Mouse (Mus musculus) midbrain, embryonic 10.5 days (tissue): ENCODE measurements around the gene Nek4. TPM values are rescaled to one million over a fixed set of nuclear protein-coding genes. Genes with fewer than 3 reads are reported as not detected.

ENCODE experiments used
- DNase-seq: peaks from one replicate; pipeline ENCODE4 v3.0.0-alpha.2; 2017; ENCODE audit warnings: low spot score
- H3K27ac ChIP-seq: fragments of 300-500 bp; sonication (generic); replicated peaks from 2 replicates; pipeline ENCODE4 v1.5.1; 2016; ENCODE audit warnings: mild to moderate bottlenecking
- H3K27me3 ChIP-seq: fragments of 300-500 bp; sonication (generic); 2 replicates; pipeline ENCODE4 v1.6.1; 2016; ENCODE audit warnings: low read depth, mild to moderate bottlenecking; ENCODE audit not compliant: poor library complexity, severe bottlenecking
- H3K36me3 ChIP-seq: fragments of 300-500 bp; sonication (generic); 2 replicates; pipeline ENCODE4 v1.6.1; 2016; ENCODE audit warnings: mild to moderate bottlenecking, moderate library complexity
- H3K4me1 ChIP-seq: fragments of 300-500 bp; sonication (generic); 2 replicates; pipeline ENCODE4 v1.6.1; 2016
- H3K4me3 ChIP-seq: fragments of 300-500 bp; sonication (generic); 2 replicates; pipeline ENCODE4 v1.5.1; 2016; ENCODE audit warnings: mild to moderate bottlenecking, moderate library complexity
- H3K9me3 ChIP-seq: fragments of 300-500 bp; sonication (generic); replicated peaks from 2 replicates; pipeline ENCODE4 v1.6.1; 2016; ENCODE audit warnings: mild to moderate bottlenecking
- WGBS: fragments of 180-500 bp; shearing (Covaris S2); methylation state at CpG from one replicate; pipeline ENCODE4 v1.1.7; 2016; 5-methylcytosine and 5-hydroxymethylcytosine counted together
- polyA plus RNA-seq: library from polyadenylated mRNA; unstranded; fragments of >200 nt; fragmentation: Nextera tagmentation; extraction: Ambion mirVana; gene quantifications from 2 replicates; pipeline ENCODE4 v1.2.1, GENCODE M21; 2016

The Nek4 gene
- 22.7 and 24.7 TPM in 2 replicates for polyA plus RNA-seq

GRCm38 (mm10) chr14:30951154-30951825 lies at the start of gene Nek4:
Nek4 (plus strand) TSS chr14:30951377.
- peaks cover 19% of the 10 kb centered on the region for H3K36me3 ChIP-seq
- no peaks in the 10 kb centered on the region for H3K27me3 ChIP-seq
- H3K27ac ChIP-seq: peak within 1 kb of the TSS; percentile 91
- peaks cover 15% of the 10 kb centered on the region for H3K4me1 ChIP-seq
- peak within 1 kb of the TSS; percentile 91 for H3K4me3 ChIP-seq
- no peaks in the 10 kb centered on the region for H3K9me3 ChIP-seq
- DNase-seq: peak; percentile 98
- WGBS: 1% methylated on average over 57 of the region's 57 CpGs

GRCm38 (mm10) chr14:30902628-30903027 lies 48.5 kb upstream of the Nek4 start:
- Histone ChIP-seq H3K27ac (no peak overlapping the region), H3K4me1 (peaks cover 6% of the 10 kb centered on the region; the same call in 1 of the 2 replicates), H3K9me3 (peaks cover 11% of the 10 kb centered on the region; the same call in 1 of the 2 replicates), H3K4me3 (no peak overlapping the region), H3K27me3 (no peaks in the 10 kb centered on the region), H3K36me3 (no peaks in the 10 kb centered on the region)
- no peak for DNase-seq
- WGBS: 93% methylated on average over 5 of the region's 5 CpGs

- 80% methylated on average over 3 of the region's 3 CpGs for WGBS
- H3K4me3 ChIP-seq: no peak overlapping the region
- no peak for DNase-seq
- H3K27me3 ChIP-seq: no peaks in the 10 kb centered on the region
- no peak overlapping the region for H3K27ac ChIP-seq
- peaks cover 6% of the 10 kb centered on the region; the same call in 1 of the 2 replicates for H3K4me1 ChIP-seq
- peaks cover 11% of the 10 kb centered on the region; the same call in 1 of the 2 replicates for H3K9me3 ChIP-seq
- H3K36me3 ChIP-seq: no peaks in the 10 kb centered on the region
Measured at GRCm38 (mm10) chr14:30903036-30903435, 48.1 kb upstream of the Nek4 start.

- Histone ChIP-seq H3K4me1 (peaks cover 6% of the 10 kb centered on the region; the same call in 1 of the 2 replicates), H3K36me3 (no peaks in the 10 kb centered on the region), H3K4me3 (no peak overlapping the region), H3K9me3 (peaks cover 8% of the 10 kb centered on the region; the same call in 1 of the 2 replicates), H3K27me3 (no peaks in the 10 kb centered on the region), H3K27ac (no peak overlapping the region)
- WGBS: 88% methylated on average over 8 of the region's 8 CpGs
- DNase-seq: no peak
Measured at GRCm38 (mm10) chr14:30904307-30904706, 46.9 kb upstream of the Nek4 start.

- Histone ChIP-seq H3K4me3 (no peak overlapping the region), H3K27ac (no peak overlapping the region), H3K36me3 (no peaks in the 10 kb centered on the region), H3K4me1 (no peaks in the 10 kb centered on the region), H3K27me3 (no peaks in the 10 kb centered on the region), H3K9me3 (no peaks in the 10 kb centered on the region)
- WGBS: 88% methylated on average over 6 of the region's 6 CpGs
- no peak for DNase-seq
Measured at GRCm38 (mm10) chr14:30906001-30906400, 45.2 kb upstream of the Nek4 start.

- DNase-seq: no peak
- no peak overlapping the region for H3K4me3 ChIP-seq
- 86% methylated on average over 3 of the region's 3 CpGs for WGBS
- H3K4me1 ChIP-seq: no peaks in the 10 kb centered on the region
- no peaks in the 10 kb centered on the region for H3K27me3 ChIP-seq
- H3K36me3 ChIP-seq: no peaks in the 10 kb centered on the region
- no peaks in the 10 kb centered on the region for H3K9me3 ChIP-seq
- H3K27ac ChIP-seq: no peak overlapping the region
Measured at GRCm38 (mm10) chr14:30907814-30908265, 43.3 kb upstream of the Nek4 start.

GRCm38 (mm10) chr14:30911141-30911540 lies 40.0 kb upstream of the Nek4 start:
- WGBS: 90% methylated on average over 8 of the region's 8 CpGs
- no peaks in the 10 kb centered on the region for H3K9me3 ChIP-seq
- H3K27me3 ChIP-seq: no peaks in the 10 kb centered on the region

GRCm38 (mm10) chr14:30912641-30913040 lies 38.5 kb upstream of the Nek4 start:
- H3K27me3 ChIP-seq: no peaks in the 10 kb centered on the region
- no peaks in the 10 kb centered on the region for H3K4me1 ChIP-seq
- no peak overlapping the region for H3K4me3 ChIP-seq
- H3K36me3 ChIP-seq: no peaks in the 10 kb centered on the region
- H3K9me3 ChIP-seq: no peaks in the 10 kb centered on the region
- DNase-seq: no peak
- H3K27ac ChIP-seq: no peak overlapping the region
- 80% methylated on average over 8 of the region's 8 CpGs for WGBS

More at GRCm38 (mm10) chr14:30911141-30911540, 40.0 kb upstream of the Nek4 start:
- Histone ChIP-seq H3K4me3 (no peak overlapping the region), H3K36me3 (no peaks in the 10 kb centered on the region), H3K4me1 (no peaks in the 10 kb centered on the region), H3K27ac (no peak overlapping the region)
- no peak for DNase-seq

- H3K27me3 ChIP-seq: no peaks in the 10 kb centered on the region
- H3K9me3 ChIP-seq: no peaks in the 10 kb centered on the region
- no peak overlapping the region for H3K4me3 ChIP-seq
- no peak for DNase-seq
- H3K4me1 ChIP-seq: no peaks in the 10 kb centered on the region
- H3K36me3 ChIP-seq: no peaks in the 10 kb centered on the region
- no peak overlapping the region for H3K27ac ChIP-seq
- 88% methylated on average over 5 of the region's 5 CpGs for WGBS
Measured at GRCm38 (mm10) chr14:30913404-30913803, 37.8 kb upstream of the Nek4 start.

GRCm38 (mm10) chr14:30916516-30916915 lies 34.7 kb upstream of the Nek4 start:
- no peak for DNase-seq
- Histone ChIP-seq H3K4me3 (no peak overlapping the region), H3K27ac (no peak overlapping the region), H3K36me3 (no peaks in the 10 kb centered on the region), H3K27me3 (no peaks in the 10 kb centered on the region), H3K9me3 (no peaks in the 10 kb centered on the region), H3K4me1 (no peaks in the 10 kb centered on the region)
- WGBS: 91% methylated on average over 1 of the region's 1 CpGs

GRCm38 (mm10) chr14:30922053-30922670 lies 29.0 kb upstream of the Nek4 start:
- no peak overlapping the region for H3K4me3 ChIP-seq
- no peaks in the 10 kb centered on the region for H3K9me3 ChIP-seq
- H3K27ac ChIP-seq: peak overlapping the region; percentile 64
- H3K4me1 ChIP-seq: peaks cover 14% of the 10 kb centered on the region
- H3K36me3 ChIP-seq: no peaks in the 10 kb centered on the region
- DNase-seq: no peak
- WGBS: 75% methylated on average over 8 of the region's 8 CpGs
- no peaks in the 10 kb centered on the region for H3K27me3 ChIP-seq

GRCm38 (mm10) chr14:30923375-30924105 lies 27.6 kb upstream of the Nek4 start, which contains the start of gene Itih3:
Itih3 (minus strand) TSS chr14:30923760.
- no peak for DNase-seq
- Histone ChIP-seq H3K4me3 (no peak within 1 kb of the TSS), H3K27me3 (no peaks in the 10 kb centered on the region), H3K9me3 (no peaks in the 10 kb centered on the region), H3K4me1 (peaks cover 14% of the 10 kb centered on the region), H3K36me3 (no peaks in the 10 kb centered on the region), H3K27ac (peak within 1 kb of the TSS; percentile 64)
- 70% methylated on average over 6 of the region's 6 CpGs for WGBS
